ENCODE assay signal across 8 mouse cellular contexts in genomic region chr14:25718471-25718870, GRCm38 (mm10). TPM values are rescaled to one million over a fixed set of nuclear protein-coding genes. Genes with fewer than 3 reads are reported as not detected.
A peak's percentile ranks its signal among the peaks of the same experiment; 100 is the strongest.
DNase-seq lines count a peak whose midpoint lies in the region; ATAC-seq lines count a peak whose summit lies in the region.

No protein-coding gene starts in this region.

- intact Hi-C loops in heart, postnatal 14 days (cut with DNase I), result no loop called here

- no peak for ATAC-seq in hindbrain, embryonic 12.5 days (ENCODE audit: low FRiP score)

- WGBS in hindbrain, embryonic 10.5 days, result 0% methylated on average over 2 of the region's 2 CpGs
- WGBS in hindbrain, embryonic 12.5 days, result 0% methylated on average over 2 of the region's 2 CpGs

- no peaks in the 10 kb centered on the region for H3K27me3 ChIP-seq in hindbrain, embryonic 10.5 days (ENCODE audit: insufficient read depth, poor library complexity, severe bottlenecking)
- H3K27me3 ChIP-seq in hindbrain, embryonic 12.5 days, result no peaks in the 10 kb centered on the region

- no peak overlapping the region for H3K4me2 ChIP-seq in hindbrain, embryonic 12.5 days (replicated peaks)

- peaks cover 47% of the 10 kb centered on the region for H3K4me1 ChIP-seq in hindbrain, embryonic 10.5 days (replicated peaks)
- peaks cover 15% of the 10 kb centered on the region for H3K4me1 ChIP-seq in hindbrain, embryonic 12.5 days

- peak overlapping the region; percentile 75 for H3K27ac ChIP-seq in hindbrain, embryonic 10.5 days
- H3K27ac ChIP-seq in hindbrain, embryonic 12.5 days, result no peak overlapping the region

- H3K4me3 ChIP-seq in hindbrain, embryonic 10.5 days, result no peak overlapping the region
- H3K4me3 ChIP-seq in hindbrain, embryonic 12.5 days, result no peak overlapping the region

- no peaks in the 10 kb centered on the region for H3K9me3 ChIP-seq in hindbrain, embryonic 10.5 days
- H3K9me3 ChIP-seq in hindbrain, embryonic 12.5 days (replicated peaks), result 0 out of 2 replicates have a peak, but pooled peaks cover 4% of the 10 kb centered on the region

- H3K36me3 ChIP-seq in hindbrain, embryonic 10.5 days, result 0 out of 2 replicates have a peak, but pooled peaks cover 7% of the 10 kb centered on the region
- 0 out of 2 replicates have a peak, but pooled peaks cover 15% of the 10 kb centered on the region for H3K36me3 ChIP-seq in hindbrain, embryonic 12.5 days

- DNase-seq in hindbrain, embryonic 10.5 days (ENCODE audit: low spot score), result peak; percentile 51
- peak; percentile 83 for DNase-seq in embryo, embryonic 11 days
- peak; percentile 66 to 71 for DNase-seq in heart, postnatal 14 days
- peak; percentile 60 for DNase-seq in lung, postnatal 14 days
- no peak for DNase-seq in retina, postnatal 1 day
- no peak for DNase-seq in cerebellum, adult 11 months
- no peak for DNase-seq in frontal cortex, postnatal 10 days (ENCODE audit: low spot score in 2 of 2)

- H3K9ac ChIP-seq in hindbrain, embryonic 12.5 days, result no peak overlapping the region

RNA-seq across cellular contexts. Expression of gene Ppif, which starts 24.5 kb away (rescaled TPM):
- polyA plus RNA-seq in hindbrain, embryonic 10.5 days (2016; fragmentation: Nextera tagmentation; extraction: Ambion mirVana), result 47.3 and 55.7 TPM in 2 replicates
- polyA plus RNA-seq in hindbrain, embryonic 12.5 days (2016; fragmentation: Nextera tagmentation; extraction: Ambion mirVana), result 26.2 and 29.6 TPM in 2 replicates
- total RNA-seq in heart, postnatal 14 days (2021), result 100 to 1,000 TPM; 238 to 261 TPM

RNA-seq across cellular contexts. Expression of gene Zcchc24, which starts 50.4 kb away (rescaled TPM):
- 8.5 and 10.5 TPM in 2 replicates for polyA plus RNA-seq in hindbrain, embryonic 10.5 days (2016; fragmentation: Nextera tagmentation; extraction: Ambion mirVana)
- 25.1 and 31.5 TPM in 2 replicates for polyA plus RNA-seq in hindbrain, embryonic 12.5 days (2016; fragmentation: Nextera tagmentation; extraction: Ambion mirVana)
- total RNA-seq in heart, postnatal 14 days (2021), result 10 to 100 TPM; 47.6 to 48.3 TPM

Comparison
In these comparisons a context has a peak if more than half of its experiments do, and no peak if none do; other contexts are left out.
1. DNase-seq: peak in hindbrain, embryonic 10.5 days (single experiment), embryo, embryonic 11 days (single experiment), heart, postnatal 14 days (2 of 2) and lung, postnatal 14 days (single experiment); none in retina, postnatal 1 day (single experiment), cerebellum, adult 11 months (single experiment) and frontal cortex, postnatal 10 days (0 of 2).